Mouse (Mus musculus) brain, adult 2 months (tissue): Measurements from ENCODE around the gene Foxa3.

Experiments
- DNase-seq: peaks from one replicate; pipeline ENCODE4 v3.0.0; 2011; ENCODE audit warnings: low read depth, low spot score

Gene Foxa3

DNA sequence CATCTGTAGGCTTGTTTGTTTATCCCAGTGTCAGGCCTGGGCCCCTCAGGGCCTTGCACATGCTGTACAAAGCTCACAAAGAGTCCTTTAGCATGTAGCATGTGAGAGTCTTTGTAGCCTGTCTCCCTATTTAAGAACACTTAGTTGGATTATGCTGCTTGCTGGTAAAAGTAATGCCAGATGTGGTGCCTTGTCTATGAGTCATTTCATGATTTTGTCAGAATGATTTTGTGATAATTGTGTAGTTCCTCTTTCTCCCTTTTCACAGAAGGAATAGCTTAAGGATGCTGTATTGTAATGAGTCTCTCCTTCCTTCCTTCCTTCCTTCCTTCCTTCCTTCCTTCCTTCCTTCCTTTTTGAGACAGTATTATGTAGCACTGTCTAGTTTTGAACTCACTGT, 4.7 kb upstream of the Foxa3 start:
- no peak for DNase-seq

DNA sequence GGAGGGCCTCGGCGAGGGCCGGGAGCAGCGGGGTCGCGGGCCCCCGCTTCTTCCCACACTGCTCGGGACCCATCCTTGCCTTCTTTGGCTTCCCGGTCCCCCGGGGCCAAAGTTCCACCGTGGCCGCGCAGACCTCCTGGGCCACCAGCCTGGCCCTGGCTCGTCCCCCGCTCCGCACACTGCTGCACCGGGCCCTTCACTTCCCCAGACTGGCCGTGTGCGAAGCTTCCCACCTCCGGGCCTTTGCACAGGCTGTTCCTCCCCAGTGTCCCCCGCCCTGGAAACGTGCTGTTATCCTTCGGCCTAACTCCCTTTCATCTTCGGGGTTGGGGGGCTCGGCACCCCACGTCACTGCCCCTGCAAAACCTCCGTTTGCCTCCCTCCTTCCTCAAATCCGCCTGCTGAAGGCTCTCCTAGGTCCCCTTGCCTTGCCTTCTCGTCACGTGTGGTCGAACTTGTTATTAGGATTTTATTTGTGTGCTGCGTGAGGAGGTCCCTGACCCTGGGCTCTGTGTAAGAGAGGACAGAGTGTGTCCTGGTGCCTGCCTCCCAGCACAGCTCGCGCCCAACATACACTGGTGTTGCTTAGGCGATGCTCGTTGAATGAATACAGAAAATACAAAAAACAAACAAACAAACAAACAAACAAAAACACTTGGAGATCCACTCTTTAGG, 1.4 kb upstream of the Foxa3 start:
- no peak for DNase-seq

DNA sequence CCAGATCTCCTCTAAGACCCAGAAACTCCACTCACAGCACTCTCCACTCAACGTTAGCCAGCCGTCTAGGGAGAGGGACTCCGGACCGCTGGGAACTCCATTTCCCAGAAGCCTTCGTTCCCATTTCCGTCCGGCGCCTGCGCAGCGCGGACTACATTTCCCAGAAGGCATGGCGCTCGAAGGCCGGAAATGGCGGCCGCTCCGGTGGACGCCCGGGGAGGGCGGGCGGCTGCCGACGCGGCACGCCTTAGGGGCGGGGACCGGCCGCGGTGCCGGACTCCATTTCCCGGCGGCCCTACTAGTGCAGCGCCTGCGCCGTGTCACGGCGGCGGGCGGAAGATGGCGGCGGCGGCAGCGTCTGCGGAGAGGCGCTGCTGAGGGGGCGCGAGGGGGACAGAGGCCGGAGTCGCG, 763 bp upstream of the Foxa3 start, which contains the start of gene Sympk:
Gene Sympk (plus strand): TSS at position 282 of the 411 bp plus-strand sequence.
- peak; percentile 98 for DNase-seq

DNA sequence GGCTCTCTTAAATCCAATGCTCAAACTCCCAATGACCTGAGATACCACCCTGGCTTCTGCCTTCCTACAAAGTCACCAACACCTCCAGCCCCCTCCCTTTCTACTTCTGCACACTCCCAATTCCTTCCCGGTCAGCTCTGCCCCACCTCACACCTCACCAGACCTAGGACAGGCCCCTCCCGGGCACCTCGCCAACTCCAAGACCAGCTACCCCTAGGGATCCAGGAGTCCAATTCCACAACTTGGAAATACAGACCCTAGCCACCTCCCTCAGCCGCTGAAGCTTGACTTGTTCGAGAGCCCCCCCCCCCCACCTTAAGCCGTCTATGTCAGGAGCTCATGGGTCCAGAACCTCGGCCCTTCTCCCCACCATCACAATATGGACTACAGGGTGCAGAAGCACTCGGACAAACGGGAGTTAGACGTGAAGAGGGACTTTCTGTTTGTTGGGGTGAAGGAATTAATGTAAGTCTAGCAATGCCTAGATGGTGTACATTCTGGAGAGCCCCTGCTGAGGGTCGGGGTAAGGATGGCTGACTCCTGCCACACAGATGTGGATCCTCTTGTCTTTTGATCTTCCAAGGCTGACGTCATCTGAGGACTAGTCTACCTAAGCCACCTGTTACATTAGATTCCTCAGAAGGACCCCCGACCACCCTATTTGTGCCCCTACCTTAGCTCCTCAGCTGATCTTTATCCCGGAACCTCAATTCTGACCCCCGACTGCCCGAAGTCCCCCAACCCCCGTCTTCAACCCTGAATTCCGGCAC, 964 bp downstream of the Foxa3 start:
- no peak for DNase-seq

DNA sequence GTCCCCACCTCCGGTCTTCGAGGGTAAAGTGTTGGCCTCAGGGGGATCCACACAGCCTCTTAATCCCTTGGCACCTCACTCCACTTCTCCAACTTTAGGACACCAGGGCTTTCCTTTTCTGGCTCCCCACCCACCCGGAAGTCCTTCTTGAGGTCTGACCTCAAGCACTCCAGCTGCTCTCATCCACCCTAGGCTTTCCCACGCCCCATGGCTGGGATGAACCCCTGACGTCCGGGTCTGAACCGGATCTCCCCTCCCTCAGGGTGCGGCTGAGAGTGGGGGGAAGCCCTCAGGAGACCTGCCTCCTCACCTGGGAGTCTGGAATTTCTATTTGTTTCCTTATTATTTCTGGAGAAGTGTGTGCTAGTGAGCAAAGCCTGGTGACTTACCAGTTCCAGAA, 2.3 kb downstream of the Foxa3 start:
- no peak for DNase-seq

DNA sequence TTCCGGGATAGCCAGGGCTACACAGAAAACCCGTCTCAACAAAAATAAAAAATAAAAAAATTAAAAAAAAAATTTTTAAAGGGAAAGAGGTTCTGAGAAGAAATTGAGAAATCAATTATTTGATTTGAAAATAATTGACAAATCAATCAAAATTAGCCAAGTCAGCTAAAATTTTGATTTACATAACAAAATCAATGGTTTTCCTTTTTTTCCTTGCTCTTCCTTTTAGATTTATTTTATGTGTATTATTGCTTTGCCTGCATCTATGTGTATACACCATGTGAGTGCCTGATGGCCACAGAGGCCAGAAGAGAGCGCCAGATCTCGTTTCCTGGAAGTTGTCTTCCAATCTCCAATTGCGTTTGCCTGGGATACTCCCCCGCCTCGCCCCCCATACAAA, 5.4 kb downstream of the Foxa3 start:
- DNase-seq: no peak

DNA sequence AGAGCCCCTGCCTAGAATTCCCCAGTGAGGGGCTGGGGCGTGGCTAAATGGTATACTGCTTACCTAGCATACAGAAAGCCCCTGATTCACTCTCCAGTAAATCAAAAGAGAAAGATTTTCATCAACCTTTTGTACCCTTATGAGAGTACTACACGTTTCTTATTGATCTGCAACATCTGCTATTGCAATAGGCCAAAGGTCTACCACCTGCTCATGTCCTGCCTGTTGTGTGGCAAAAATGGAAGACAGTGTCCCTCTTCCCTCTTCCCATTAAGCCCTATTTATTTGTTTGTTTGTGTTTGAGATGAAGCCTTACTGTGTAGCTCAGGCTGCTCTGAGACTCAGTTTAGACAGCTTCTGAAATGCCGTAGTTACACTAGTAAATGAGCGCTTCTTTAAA, 7.3 kb downstream of the Foxa3 start:
- DNase-seq: no peak

DNA sequence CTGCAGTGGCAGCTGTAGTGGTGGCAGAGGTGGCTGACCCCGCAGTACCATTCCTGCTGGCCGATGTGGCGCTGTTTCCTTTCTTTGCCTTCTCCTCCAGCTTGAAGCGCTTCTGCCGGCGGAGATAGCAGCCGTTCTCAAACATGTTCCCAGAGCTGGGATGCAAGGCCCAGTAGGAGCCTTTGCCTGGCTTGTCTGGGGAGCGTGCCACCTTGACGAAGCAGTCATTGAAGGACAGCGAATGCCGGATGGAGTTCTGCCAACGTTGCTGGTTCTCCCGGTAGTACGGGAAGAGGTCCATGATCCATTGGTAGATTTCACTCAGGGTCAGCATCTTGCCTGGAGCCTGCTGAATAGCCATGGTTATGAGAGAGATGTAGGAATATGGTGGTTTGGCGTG, 8.9 kb downstream of the Foxa3 start:
- DNase-seq: no peak

DNA sequence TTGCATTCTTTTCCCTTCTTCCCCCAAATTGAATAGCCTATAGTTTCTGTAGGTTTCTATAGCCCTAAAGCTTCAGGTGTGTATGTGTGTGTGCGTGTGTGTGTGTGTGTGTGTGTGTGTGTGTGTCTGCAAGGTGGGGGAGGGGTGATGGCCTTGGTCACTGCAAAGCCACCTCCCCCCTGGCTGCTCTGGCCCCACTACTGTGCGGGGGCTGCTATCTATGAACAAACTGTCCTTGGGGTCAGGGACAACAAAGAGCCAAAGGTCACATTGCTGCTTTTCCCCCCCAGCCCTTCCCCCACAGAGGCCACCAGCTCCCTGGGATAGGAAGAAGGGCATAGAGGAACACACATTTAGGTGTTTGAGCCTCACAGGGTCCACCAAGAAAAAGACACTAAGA, 10.5 kb downstream of the Foxa3 start:
- DNase-seq: no peak

DNA sequence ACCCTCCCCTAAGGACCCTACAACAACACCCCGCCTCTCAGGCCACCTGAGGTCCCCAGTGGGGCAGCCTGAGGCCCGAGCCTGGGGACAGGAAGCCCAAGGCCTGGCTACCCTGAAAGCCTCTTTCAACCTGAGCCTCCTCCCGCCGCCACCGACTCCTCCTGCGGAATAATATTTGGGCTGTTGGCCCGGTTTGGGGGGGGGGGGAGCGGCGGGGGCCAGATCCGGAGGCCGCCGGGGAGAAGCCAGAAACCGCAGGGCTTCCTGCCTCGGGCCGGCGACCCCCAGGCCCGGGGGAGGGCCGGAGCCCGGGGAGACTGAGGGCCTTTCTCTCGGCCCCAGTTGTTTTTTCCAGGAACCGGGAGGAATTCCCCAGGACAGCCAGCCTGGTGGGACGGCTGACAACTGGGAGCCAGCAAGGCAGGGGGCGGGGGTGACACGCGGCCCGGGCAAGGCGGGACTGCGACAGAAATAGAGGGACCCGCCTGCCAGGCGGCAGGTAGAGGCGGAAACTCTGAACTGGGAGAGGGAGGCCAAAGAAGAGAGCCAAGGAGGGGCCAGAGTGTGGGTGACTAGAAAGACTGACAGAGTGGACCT, 11.2 kb downstream of the Foxa3 start:
- no peak for DNase-seq

DNA sequence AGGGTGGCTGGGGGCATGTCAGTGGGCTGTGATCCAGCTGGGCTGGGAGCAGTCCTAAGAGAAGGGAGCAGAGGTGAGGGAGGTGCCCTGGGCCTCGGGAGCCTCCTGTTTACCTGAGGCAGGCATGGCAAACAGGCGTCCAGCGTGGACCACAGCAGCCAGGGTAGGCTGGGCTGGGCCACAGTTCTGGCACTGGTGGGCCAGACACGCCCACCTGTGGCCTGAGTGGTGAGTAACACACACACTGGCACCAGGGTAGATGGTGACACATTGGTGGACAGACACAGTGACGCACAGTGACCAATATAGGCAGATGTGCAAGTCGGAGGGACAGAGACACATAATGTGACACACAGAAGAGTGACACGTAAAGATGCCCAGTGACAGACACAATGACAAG, 12.8 kb downstream of the Foxa3 start:
- no peak for DNase-seq

DNA sequence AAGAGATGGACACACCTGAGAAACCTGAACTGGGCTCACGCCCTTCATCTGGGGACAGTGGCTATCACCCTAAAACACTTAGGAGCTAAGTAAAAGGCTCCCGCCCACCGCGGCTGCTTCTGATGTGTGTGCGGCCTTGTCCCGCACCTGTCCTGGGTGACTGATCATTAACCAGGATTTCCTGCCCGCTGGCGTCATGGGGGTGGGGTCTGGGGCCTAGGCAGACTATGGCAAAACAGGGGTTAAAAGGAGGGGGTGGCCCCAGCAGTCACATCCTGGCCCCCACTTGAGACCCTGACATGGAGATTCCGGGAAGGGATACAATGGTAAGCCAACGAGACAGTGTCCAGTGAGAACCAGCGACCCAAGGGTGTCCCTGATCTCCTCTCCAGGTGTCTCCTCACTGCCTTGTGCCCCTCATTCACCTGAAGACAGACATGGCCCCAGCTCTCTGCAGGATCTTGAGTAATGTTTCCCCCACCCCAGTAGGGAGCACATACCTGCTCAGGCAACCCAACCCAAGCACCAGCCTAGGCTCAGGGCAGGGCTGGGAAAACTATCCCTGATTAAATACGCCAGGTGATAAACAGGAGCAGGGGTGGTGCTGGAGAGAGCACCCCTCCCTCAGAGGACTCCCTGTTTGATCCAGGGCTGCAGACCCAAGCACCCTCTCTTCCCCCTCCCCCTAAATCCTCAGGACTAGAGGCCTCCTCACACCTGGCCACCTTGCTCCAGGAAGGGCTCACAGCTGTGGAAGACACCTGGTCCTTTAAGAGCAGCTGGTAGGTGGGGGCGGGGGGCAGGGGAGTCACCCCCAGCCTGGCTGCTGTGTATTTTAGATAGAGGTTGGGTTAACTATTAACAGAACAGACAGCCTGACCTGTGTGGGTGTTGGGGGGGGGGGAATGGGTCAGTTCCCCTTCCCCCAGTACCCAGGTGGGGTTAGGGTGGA, 16.0 kb downstream of the Foxa3 start:
- DNase-seq: no peak

DNA sequence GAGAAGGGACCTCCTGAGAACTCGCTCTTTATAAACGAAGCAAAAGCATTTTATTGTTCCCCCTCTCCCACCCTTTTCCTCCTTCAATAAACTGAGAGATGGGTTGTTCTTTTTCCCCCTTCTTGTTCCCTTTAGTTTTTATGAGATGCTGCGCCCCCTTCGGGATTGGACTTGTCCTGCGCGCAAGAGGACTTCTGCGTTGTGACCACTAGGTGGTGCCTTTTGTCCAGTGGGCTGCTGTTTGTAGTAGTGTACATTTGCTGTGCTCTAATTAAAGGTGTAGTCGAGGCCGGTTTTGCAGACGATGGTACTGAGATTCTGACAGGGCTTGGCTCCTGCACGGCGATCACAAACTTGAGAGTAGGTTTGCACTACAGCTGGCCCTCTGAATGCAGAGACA, 16.9 kb downstream of the Foxa3 start:
- DNase-seq: peak; percentile 95

DNA sequence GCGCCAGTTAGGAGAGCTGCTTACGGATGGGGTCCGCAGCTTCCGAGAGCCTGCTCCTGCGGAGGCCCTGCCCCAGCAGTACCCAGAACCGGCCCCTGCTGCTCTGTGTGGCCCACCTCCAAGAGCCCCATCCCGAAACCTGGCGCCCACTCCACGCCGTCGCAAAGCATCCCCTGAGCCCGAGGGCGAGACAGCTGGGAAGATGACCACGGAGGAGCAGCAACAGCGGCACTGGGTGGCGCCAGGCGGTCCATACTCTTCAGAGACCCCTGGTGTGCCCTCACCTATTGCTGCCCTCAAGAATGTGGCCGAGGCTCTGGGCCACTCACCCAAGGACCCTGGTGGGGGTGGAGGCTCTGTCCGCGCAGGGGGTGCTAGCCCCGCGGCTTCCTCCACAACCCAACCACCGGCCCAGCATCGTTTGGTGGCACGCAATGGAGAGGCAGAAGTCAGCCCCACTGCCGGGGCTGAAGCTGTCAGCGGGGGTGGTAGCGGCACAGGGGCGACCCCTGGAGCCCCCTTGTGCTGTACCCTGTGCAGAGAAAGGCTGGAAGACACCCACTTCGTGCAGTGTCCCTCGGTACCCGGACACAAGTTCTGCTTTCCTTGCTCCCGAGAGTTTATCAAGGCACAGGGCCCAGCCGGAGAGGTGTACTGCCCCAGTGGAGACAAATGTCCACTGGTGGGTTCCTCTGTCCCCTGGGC, 17.8 kb downstream of the Foxa3 start:
- DNase-seq: no peak

DNA sequence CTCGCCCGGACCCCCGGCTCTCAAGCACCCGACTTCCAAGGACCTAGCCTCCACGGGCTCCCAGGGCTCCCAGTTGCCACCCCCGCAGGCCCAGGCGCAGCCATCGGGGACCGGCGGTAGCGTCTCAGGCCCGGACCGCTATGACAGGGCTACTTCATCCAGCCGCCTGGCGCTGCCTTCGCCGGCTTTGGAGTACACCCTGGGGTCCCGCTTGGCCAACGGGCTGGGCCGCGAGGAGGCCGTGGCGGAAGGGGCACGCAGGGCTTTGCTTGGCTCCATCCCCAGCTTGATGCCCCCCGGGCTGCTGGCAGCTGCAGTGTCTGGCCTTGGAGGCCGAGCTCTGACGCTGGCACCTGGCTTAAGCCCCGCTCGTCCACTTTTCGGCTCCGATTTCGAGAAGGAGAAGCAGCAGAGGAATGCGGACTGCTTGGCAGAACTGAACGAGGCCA, 18.7 kb downstream of the Foxa3 start:
- no peak for DNase-seq

DNA sequence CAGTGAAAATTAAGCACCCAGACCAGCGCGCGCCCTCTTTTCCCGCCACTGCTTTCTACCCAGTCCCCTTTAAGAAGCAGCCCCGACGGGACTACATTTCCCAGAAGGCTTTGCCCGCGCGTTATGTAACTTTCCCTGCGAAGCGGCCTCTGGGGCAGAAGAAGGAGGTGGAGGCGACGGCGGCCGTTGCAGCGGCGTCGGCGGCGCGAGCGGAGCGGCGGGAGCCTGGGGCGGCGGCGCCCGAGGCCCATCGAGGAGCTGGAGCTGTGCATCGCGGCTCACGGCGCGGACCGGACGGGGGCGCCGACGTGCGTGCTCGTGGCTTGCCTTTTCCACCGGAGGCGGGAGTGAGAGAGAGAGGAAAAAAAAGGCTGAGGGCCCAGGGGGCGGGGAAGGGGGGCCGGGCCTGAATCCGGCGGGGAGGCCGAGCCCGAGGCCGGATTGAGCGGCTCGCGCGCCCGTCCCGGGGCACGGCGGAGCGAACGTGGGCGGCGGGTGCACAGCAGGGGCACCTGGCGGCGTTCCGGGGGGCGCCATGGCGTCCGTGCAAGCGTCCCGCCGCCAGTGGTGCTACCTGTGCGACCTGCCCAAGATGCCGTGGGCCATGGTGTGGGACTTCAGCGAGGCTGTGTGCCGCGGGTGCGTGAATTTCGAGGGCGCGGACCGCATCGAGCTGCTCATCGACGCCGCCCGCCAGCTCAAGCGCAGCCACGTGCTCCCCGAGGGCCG, 19.3 kb downstream of the Foxa3 start, which contains the start of gene Irf2bp1:
Gene Irf2bp1 (plus strand): TSS at position 143 of the 729 bp plus-strand sequence.
- DNase-seq: peak; percentile 98

DNA sequence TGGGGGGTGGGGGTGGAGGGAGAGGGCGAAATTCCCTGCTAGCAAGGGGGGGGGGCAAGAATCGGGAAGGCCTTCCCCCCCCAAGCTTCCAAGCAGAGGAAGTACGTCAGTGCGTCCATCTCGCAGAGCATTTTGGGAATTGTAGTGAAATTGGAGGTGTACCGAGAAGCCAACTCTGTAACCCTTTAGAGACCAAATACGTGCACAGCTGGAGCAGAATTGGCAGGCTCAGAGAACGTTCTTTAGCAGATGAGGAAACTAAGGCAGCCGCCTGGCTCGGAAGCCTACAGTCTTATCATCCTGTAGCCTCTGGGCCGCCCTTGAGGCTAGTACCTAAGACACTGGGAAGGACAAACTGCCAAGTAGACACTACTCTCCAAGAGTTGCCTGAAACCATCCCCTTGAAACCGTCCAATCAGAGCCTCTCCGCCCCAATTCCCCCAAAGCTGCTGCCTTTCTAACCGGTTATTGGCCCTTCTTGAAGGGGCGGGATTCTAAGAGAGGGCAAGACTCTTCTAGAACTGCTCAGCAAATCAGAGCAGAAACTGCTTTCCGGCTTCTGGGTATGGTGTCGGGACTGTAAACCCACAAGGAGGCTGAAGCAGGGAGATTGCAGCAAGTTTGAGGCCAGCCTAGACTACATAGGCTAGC, 20.4 kb downstream of the Foxa3 start:
- peak; percentile 98 for DNase-seq

DNA sequence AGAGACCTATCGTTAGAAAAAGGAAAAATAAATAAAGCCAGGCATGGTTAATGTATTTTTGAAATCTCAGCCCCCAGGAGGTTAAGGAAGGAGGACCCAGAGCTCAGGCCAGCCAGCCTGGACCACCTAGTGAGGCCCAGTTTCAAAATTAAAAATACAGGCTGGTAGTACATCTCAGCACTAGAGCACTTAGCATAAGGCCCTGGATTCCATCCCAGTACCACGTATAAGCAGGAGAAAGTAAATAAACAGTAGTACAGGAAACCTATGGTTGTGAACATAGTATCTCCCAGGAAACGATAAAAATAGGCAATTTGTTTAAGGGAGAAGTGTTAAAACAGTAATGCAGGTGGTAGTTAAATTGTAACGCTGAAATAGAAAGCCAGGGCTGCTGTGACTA, 21.2 kb downstream of the Foxa3 start:
- DNase-seq: peak; percentile 32

DNA sequence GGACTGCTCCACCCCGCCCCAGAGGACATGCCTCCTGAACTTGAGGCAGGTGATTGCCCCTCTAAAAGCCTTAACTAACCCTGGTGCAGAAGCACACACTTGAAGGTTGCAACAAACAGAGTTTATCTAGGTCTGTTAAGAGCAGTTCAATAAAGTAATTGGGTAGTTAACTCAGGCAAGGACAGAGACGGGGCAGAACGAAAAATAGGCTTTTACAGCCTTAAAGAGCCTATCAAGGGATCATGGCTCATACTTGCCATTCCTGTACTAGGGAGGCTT, 21.6 kb downstream of the Foxa3 start:
- no peak for DNase-seq
